Mouse (Mus musculus) ovary, adult 10 weeks (tissue): Measurements from ENCODE around the gene Nckap5l. TPM values are rescaled to one million over a fixed set of nuclear protein-coding genes. Genes with fewer than 3 reads are reported as not detected.

Source experiments
- polyA plus RNA-seq: library from polyadenylated mRNA; stranded (reverse); fragments of 350-450 nt; fragmentation: Illumina TruSeq; extraction: RNeasy Lipid Tissue Mini Kit (QIAGEN cat#74804); gene quantifications from one replicate; pipeline ENCODE4 v1.2.3, GENCODE M21; 2014

Gene Nckap5l
- polyA plus RNA-seq = not detected

DNA sequence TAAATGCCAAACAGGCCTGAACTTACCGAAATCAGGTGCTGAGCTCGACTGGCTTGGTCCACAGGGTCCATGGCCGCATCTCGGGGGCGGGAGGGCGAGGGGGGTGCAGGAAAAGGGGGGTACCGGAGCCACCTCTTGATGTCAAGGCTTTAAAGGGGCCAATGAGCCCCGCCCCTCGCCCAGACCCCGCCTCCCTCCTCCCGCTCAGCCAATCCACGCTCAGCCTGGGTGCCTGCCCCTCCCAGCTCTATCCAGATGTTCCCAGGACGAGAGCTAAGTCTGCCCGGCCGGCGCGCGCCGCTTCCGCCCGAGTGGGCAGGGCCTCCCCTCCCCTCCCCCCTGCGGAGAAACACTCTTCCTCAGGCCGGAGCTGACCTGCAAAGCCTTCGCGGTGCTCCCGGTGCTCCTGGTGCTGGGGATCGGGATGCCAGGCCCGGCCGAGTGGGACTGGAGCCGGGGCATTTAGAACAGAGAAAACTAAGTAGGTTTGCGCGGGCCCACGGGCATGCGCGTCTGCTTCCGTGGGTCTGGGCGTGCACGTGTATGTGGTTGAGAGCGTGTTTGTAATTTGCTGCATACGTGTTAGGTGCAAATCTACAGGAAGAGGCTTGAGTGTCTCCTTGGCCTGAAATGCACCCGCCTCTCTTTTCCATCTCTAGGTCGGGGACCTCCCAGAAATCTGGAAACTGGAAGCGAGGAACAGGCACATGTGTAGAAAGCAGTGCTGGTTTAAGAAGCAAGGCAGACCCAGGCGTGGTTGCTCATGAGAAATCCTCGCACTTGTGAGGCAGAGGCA lies at the start of gene Nckap5l:
Nckap5l (minus strand) TSS at position 143 of the 796 bp plus-strand sequence.

DNA sequence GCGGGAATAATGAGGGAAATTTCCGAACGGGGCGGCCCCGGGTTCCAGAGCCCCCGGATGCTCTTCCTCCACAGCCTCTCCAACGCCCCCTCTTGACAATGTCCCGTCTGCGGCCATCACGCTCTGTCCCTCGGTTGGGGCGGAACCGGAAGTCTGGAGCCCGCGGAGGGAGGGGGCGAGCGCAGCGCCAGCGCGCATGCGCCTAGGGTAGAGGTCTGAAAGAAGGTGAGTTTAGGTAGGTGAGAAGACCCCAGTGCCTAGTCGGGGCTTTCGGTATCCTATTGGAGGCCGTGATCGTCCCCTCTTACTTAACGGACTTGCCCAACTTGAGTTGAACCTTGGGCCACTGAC lies 17.0 kb upstream of the Nckap5l start, which contains the start of gene Bcdin3d:
Bcdin3d (minus strand) TSS at position 155 of the 351 bp plus-strand sequence.

DNA sequence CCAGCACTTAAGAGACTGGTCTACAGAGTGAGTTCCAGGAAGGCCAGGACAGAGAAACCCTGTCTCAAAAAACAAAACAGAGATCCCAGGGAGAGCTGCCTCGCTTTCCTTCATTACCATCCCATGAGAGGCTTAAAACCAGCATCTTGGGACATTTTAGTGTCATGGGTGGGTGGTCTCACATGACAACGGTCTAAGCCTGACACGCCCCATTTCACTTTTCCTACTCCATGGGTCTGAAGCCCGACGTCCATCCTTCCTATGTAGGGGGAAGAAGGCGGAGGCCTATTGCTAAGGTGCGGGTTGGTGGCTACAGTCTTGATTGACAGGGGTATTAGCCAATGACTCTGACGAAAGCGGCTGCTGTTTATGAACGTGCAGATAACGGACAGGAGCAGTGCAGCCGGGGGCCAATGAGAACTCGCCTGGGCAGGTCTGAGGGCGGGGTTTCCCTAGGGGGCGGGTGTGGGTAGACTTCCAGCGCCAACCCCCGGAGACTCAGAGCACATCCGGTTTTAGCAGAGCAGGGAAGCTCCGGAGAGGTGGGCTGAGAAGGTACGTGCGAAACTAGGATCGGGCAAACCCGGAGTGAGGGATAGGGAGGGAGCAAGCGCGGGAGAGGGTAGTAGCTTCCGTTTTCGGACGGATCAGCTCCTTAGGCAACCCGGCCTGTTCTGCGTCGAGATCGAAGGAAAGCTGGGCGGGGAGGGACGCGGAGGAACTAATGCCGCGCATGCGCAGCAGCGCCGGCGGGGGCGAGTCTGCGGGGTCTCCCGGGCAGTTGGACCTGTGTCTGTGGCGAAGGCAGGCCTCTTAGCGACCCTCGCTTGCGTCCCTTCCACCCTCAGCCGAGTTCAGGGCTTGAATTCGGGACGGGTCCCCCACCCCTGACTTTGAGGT lies 64.8 kb downstream of the Nckap5l start, which contains the start of gene Tmbim6:
Tmbim6 (plus strand) TSS at position 397 of the 900 bp plus-strand sequence.

Other genes with a start within 250 kb of the Nckap5l start
- not detected for gene Kcnh3, start 232.9 kb downstream of the Nckap5l start, polyA plus RNA-seq
- not detected for gene Mcrs1, start 205.8 kb downstream of the Nckap5l start, polyA plus RNA-seq
- 4.0 TPM for gene Prpf40b, start 162.7 kb downstream of the Nckap5l start, polyA plus RNA-seq
- gene Fam186b, start 161.9 kb downstream of the Nckap5l start, polyA plus RNA-seq = 0.29 TPM
- 4.4 TPM for gene Fmnl3, start 87.3 kb downstream of the Nckap5l start, polyA plus RNA-seq
- gene Tmbim6, start 64.9 kb downstream of the Nckap5l start, polyA plus RNA-seq = 170 TPM
- 1.1 TPM for gene Bcdin3d, start 17.0 kb upstream of the Nckap5l start, polyA plus RNA-seq
- gene Faim2, start 70.4 kb upstream of the Nckap5l start, polyA plus RNA-seq = not detected
- not detected for gene Aqp2, start 121.3 kb upstream of the Nckap5l start, polyA plus RNA-seq
- not detected for gene Aqp5, start 133.0 kb upstream of the Nckap5l start, polyA plus RNA-seq
- not detected for gene Aqp6, start 143.7 kb upstream of the Nckap5l start, polyA plus RNA-seq
- 38.7 TPM for gene Racgap1, start 193.9 kb upstream of the Nckap5l start, polyA plus RNA-seq
- gene Asic1, start 212.6 kb upstream of the Nckap5l start, polyA plus RNA-seq = not detected
- gene Smarcd1, start 244.4 kb upstream of the Nckap5l start, polyA plus RNA-seq = 15.0 TPM
- gene Gm17349, start 247.7 kb upstream of the Nckap5l start, polyA plus RNA-seq = not detected